Mouse (Mus musculus) kidney, adult 18-20 months (tissue): ENCODE measurements at regions not wholly inside any gene's neighbourhood (a gene's known extent, or its start where the extent isn't known, plus 50 kb on each side); places are given as distances from the start of the nearest gene placed in this dataset.

Experiments
- DNase-seq: peaks from one replicate; pipeline ENCODE4 v3.0.0; 2021

DNA sequence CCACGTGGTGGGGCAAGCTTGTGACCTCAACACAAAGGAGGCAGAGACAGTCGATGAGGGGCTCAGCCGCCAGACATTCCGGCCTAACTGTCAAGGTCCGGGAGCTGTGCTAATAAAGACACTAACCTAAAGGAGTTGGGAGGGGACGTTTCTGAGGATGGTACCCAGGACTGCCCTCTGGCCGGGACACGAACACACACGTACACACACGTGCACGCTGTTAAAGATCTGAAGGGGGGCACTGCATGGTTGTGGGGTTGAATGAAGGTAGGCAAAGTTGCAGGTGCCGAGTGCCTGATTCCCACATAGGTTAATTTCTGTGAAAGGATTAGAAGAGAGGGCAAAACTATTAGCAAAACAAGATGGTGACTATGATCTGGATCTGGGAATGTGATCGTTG, 65.4 kb upstream of the Mitf start:
- no peak for DNase-seq

DNA sequence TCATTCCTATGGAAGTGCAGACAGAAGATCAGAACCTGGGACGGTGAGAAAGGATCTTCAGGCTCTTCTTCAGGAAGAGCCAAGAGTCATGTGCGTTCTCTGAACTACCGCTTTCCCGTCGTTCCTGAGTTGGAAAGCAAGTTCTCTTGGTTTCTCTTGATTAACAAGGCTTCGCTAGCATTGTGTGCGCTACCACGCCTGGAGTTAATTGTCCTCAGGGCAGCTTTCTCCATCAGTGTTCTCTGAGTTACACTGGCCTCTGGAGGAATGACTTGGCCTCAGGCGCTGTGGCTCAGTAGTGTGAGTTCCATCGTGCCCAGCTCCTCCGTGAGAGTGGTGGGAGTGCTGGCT, 66.0 kb upstream of the Mitf start:
- no peak for DNase-seq

DNA sequence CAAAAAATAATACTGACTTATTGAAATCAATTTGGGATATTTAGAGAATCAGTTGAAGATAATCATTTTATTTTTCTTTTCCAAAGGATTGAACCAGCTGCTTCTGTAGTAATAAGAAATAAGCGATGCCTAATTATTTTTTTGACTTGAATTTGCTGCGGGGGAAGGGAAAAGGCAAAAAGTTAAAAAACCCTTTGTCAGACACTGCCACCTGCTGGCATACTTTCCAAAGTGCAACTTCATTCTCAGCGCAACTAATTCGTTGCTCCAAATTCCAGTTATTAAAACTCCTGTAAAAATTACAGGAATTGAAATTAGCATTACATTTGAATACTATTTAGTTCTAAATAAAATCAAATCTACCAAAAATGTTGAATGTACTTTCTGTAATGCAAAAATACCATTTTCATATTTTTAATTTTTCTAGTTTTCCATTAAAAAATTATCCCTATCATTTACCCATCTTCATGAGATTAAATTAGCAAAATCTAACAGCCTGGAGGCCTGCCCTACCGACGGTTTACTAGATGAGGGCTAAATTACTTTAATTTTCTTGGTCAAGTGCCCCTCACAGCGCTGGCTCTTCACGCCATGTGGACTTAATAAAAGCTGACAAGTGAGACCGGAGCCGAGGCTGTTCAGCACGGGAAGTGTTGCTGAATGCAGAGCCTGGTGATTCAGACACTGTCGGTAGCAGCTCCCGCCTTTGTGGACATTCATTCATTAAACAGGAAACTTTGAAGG, 66.6 kb upstream of the Mitf start:
- peak; percentile 46 for DNase-seq

DNA sequence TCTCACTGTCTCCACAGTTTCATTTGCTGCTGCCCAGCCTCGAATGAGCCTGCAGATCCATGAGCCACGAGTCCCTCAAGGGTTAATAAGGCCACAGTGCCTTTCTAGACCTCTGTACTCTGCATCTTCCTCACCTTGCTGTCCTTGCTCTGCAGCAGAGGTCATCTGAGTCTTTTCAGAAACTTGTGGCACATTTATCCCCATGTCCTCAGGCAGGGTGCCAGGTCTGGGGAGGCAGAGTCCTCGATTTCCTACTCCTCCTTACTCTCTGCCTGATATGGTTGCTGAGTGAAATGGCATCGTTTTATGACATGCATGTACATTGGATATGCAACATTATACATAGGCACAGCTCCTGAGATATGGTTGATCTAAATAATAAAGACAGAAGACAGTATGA, 68.0 kb upstream of the Mitf start:
- DNase-seq = no peak

DNA sequence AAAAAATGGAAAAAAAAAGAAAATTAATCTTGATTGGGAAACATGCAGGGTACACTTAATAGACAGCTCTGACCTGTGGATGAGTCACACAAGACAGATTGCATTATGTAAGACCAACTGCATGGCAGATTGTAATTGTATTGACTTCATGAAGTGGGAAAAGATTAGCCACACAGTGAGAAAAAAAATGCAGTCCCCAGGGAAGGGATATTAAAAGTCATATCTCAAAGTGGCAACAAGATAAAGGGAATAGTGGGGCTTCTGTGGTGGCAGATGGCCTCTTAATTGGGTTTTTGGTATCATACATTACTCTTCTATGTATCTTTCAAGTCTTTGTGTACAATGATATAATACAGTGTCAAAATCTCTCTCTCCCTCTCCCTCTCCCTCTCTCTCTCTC, 76.0 kb upstream of the Mitf start:
- DNase-seq = no peak

DNA sequence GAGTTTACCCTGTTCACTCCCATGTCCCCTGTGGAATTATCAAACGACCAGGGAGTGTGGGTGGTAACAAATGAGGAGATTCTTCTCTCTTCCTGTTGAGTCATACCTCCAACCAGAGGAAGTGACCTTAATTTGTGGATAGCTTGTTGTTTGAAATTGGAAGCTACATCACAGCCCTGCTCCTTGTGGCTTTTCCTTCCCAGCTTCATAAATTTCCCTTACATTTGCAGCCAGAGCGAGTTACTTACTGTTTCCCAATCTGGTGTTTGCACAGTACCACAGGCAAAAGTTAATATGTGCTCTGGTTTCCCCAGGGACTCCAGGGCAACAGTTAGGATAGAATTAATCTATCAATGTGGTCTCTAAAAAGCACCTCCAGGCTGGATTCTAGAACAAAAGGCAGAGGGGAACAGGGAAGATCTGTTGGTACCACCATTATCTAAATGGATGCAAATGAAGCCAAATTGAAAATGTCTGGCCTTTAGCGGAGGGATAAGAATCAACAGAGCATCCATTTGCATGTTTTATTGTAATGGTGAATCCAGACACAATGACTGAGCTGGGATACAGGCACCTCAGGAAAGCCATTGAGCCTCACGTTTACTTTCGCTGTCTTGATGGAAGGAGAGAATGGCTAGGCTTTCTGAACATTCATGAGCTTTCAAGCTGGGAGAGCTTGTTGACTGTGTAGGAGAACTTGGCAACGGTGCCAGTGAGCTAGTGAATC, 88.5 kb upstream of the Mitf start:
- no peak for DNase-seq

DNA sequence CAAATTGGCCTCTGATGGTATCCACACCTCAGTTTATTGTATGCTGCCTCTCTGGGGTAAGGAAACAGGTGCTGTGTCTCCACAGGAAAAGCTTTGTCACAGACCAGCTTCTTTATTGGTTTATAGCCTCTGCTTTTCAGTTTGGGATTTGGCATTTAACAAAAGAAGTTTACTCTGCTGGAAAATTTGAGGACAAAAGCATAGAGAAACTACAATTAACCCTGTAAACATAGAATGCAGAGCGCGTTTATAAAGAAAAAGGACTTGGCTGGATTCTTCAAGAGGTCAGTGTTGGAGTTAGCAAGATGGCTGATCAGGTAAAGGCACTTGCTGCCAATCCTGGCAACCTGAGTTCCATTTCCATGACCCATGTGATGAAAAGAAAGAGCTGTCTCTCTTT, 90.1 kb upstream of the Frmd4b start:
- DNase-seq = no peak

DNA sequence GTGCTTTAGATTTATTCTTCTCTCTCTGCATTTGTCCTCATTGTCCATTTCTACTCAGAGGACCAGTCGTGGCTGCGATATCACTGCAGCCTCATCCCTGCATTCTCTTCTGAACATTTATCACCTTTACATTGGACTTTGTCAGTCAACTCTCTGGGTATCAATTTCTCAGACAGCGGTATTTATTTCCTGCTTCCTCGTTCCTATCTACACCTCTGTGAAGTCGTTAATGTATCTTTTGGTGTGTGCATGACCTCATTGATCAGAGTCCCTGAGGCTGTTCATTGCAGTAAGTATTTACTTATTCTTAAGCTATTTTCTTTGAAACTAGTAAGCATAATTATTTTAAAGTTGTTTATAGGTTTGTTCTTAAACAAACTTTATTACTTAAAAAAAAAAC, 87.0 kb upstream of the Frmd4b start:
- DNase-seq = no peak

DNA sequence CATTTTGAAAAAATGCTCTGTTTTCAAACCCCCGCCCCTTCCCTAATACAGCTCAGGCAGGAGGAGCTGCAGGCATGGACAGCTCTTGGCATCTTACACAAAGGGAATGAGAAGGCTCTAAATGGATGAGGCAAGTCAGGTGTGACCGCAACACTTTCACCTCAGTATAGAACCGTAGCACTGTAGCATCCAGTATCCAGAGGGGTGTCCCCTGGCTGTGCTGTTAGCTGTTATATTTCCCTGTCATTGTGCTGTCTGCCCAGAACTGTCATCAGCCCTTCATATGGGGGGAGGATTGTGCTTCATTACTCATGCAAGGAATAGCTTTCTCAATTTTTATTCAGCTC, 82.4 kb upstream of the Frmd4b start:
- no peak for DNase-seq

DNA sequence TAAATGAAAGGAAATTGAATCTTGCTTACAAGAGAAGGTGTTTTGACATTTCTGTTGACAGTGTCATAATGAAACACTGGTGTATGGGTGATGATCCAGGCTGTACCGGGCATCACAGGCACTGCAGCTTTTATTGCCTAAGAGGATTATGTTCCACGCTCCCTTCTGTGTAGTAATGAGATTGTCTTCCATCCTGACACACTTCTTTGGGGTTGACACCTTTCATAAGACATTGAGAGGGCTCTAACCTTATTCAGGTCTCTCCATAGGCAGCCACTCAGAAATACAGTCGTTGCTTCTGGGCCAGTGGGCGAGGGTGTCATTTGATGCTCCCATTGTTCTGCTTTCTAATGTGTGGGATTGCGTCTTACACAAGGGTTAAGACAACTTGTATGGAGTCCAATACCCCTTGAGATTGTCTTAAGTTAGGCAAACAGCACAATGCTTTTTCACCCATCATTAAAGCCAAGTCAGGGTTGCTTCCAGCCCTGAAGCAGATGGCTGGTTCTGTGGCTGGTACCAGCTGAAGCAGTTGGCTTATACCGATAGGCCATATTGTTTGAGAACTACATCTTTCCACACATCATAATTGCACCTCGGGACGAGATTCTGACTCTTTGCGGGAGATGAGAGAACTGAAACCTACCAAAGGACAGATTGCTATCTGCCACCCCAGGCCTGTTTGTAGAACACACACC, 81.9 kb upstream of the Frmd4b start:
- no peak for DNase-seq

DNA sequence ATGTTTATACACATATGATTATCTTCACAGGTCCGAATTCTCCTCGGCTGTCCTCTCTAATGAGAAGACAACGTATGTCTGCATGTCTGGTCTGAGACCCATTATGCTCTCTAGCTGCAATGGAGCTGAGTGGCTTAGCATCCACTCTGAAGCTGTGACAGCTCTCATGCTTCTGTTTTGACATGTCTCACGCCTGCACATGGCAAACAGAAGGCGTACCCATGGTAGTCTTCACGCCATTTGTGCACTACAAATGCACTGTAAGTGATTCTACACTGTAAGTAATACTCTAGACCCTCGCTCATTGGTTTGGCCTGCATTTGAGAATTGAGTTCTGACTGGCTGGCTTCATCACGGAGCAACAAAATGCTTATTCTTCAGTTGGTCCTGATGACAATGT, 75.9 kb upstream of the Frmd4b start:
- no peak for DNase-seq

DNA sequence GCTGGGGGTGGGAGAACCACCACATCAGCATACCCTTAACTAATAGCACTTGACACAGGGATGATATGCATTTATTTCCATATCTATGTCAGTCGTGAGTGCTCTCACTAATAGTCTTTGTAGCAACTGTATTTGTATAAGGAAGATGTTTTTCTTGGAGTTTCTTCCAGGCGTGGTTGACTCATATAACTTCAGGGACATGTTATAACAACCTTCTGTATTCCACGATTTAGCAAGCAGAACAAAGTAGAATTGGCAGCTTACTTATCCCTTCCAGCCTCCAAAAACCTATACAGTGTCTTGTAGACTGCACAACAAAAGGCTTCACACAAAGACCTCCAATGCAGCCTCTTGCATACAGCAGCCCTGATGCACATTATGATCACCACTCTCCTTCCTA, 73.8 kb upstream of the Frmd4b start:
- no peak for DNase-seq

DNA sequence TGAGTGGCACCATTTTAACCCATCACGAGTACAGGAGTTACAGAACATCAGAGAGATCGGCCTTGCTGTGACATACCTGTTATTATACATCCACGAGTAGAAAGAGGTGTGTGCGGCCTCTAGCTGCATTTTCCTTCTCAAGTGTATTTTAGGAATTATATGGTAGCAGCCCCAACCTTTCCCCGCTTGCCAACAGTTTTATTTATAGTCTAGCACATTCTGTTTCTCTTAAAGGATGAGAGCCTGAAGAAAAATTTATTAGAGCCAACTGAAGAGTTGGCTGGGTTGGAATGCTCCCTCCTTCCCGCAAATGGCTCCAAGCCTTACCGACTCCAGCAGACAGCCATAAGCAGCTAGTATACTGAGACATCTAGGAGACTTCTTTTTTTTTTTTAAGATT, 67.0 kb upstream of the Frmd4b start:
- no peak for DNase-seq

DNA sequence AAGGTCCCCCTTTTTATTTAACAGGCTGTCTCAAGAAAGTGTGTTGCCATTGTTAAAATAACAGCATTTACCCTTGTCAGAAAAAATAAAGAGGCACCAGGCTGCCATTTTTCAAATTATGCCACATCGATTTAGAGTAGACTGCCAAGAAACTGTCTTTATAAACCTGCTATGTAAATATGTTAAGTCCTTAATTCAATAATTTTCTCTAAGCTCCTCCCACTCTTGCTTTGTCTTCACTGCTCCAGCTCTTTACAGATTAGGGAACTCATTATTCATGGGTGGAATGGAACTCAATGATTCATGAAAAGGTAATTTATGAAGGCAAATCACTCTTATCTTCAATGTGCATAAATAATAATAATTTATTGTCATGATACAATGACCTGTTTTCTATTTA, 64.9 kb upstream of the Frmd4b start:
- no peak for DNase-seq

DNA sequence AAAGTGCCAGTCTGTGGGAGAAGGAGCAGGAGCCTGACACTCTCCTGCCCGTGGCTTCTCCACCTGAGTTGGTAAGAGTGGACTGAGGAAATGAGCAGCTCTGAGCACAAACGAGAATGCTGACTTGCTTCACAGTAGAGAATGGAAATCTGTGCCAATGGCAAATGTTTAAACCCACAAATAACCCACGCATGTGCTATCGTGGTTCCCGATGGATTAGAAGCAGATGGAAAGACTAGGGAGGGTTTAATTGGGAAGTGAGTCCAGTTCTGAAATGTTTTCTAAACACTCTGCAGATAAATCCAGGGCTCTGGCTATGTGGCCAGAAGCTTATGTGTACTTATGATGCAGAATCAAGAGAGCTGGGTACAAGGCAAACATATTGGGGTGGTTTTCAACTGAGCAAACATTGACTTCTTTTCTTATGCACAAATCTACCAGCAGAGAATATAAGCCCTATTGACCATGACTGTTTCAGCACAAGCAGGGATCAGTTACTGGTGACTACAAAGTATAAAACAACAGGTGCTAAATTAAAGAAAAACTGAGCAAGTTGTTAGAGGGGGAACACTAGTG, 57.9 kb upstream of the Frmd4b start:
- no peak for DNase-seq

DNA sequence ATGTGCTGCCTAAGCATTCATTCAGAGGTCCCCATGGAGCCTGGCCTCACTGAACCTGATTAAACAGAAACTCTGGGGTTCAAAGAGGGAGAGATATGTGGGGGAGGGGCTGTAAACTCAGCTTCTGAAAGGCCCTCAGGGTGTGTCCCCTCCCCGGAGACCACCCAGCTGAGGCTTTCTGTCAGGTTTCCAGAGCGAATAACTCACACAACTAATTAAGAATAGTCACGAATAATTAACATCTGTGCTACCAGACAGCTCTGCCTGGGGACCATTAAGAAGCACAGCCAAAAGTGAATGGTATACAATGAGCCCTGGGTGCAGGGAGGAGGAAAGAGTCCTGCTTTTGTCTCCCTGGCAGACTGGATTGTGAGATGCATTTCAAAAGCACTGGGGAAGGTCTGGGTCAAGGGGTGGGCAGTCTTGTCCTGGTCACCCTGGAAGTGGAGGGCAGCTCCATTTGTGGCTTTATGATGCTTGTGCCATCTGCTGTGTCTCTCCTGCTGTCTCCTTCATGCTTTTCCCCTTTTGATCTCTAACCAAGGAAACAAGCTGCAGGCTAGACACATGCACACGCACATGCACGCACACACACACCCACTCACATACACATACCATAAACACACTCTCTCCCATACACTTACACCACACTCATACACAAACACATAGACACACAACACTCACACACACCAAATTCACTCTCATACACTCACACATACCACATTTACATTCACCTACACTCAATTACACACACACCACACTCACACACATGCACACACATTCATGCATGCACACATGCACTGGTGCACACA, 49.7 kb upstream of the Frmd4b start:
- no peak for DNase-seq
